Mouse (Mus musculus): ENCODE results near the gene Chpf.

The Chpf gene

GRCm38 (mm10) chr1:75458789-75459684, 20.1 kb downstream of the Chpf start:
- DNase-seq (ENCODE audit: extremely low spot score) = no peak

GRCm38 (mm10) chr1:75458025-75458788, 20.9 kb downstream of the Chpf start:
- DNase-seq (ENCODE audit: extremely low spot score) = peak; percentile 79

DNA sequence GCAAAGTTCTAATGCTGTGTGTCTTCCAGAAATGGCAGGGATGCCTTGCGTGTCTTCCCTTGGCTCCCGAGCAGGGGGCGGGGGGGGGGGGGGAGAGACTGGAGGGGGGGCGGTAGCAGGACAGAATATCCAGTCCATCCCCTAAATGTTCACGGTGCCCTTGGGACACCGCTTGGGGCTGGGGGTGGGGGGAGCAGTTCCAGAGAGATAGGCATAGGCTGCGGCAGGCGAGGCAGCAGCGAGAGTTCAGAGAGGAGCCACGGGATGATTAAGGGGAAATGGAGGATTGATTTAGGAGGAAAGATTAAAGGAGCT, 21.4 kb downstream of the Chpf start:
- DNase-seq (ENCODE audit: extremely low spot score) = no peak

GRCm38 (mm10) chr1:75456746-75457564, 22.2 kb downstream of the Chpf start:
- DNase-seq (ENCODE audit: extremely low spot score) = peak; percentile 66

DNA sequence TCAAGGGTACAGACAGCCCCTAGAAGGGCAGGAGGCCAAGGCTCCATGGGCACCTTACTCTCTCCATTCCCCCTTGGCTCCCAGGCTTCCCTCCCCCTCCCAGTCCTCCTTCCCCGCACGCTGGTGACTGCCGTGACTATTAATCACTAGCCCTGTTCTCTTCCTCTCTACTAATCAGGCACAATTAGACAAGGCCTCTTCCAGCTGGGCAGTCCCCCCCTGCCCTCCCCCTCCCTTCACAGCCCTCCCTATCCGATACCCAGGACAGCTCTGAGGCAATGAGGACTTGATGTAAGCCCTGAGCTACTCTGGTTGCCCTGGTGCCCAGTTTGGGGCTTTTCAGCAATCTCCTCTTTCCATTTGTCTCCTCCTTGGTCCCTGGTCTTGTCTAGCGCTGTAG, 23.2 kb downstream of the Chpf start:
- DNase-seq (ENCODE audit: extremely low spot score) = no peak

- no peak for DNase-seq (ENCODE audit: extremely low spot score)
These were observed 23.7 kb downstream of the Chpf start for GRCm38 (mm10) chr1:75455433-75455832.

DNA sequence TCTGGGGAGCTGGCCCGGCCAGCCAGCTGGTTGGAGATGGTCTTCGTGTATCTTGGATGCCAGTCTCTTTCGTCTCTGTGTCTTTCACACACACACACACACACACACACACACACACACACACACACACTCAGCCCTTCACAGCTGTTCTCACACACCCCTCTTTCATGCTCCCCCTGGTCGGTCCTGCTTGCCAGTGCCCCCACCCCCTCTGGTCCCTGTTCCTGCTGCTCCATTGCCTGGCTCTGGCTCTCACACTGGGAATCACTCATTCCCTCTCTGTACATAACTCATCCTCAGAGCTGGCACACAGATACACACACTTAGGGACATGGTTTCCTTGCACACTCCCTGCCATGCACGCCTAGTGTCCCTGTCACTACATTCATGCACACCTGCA, 27.2 kb downstream of the Chpf start:
- no peak for DNase-seq (ENCODE audit: extremely low spot score)

DNA sequence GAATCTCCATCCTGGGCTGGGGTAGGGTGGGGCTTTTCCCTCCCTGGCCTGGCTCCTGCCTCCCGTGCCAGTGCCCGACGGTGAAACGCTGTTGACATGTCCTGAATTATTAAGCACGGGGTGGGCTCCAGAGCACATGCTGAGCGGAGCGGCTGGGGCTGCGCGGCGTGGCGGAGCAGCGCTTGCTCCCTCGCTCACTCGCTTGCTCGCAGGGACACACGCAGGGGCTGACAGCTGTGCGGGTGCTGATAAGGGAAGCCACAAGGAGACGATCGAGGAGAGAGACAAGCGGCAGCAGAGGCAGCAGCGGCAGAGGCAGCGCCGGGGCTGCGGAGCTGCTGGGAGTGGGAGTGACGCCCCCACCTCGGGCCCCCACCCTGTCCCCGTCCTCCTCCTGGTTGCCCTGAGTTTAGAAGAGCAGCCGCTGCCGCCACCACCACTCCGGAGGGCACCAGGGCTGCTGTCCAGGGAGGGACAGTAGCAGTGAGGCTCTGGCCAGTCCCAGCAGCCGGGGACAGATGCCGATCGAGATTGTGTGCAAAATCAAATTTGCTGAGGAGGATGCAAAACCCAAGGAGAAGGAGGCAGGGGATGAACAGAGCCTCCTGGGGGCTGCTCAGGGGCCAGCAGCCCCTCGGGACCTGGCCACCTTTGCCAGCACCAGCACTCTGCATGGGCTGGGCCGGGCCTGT, 28.6 kb downstream of the Chpf start, which contains the start of gene Asic4:
Gene Asic4, plus strand, starts transcription at position 123 of the 692 bp plus-strand sequence.
- no peak for DNase-seq (ENCODE audit: extremely low spot score)

DNA sequence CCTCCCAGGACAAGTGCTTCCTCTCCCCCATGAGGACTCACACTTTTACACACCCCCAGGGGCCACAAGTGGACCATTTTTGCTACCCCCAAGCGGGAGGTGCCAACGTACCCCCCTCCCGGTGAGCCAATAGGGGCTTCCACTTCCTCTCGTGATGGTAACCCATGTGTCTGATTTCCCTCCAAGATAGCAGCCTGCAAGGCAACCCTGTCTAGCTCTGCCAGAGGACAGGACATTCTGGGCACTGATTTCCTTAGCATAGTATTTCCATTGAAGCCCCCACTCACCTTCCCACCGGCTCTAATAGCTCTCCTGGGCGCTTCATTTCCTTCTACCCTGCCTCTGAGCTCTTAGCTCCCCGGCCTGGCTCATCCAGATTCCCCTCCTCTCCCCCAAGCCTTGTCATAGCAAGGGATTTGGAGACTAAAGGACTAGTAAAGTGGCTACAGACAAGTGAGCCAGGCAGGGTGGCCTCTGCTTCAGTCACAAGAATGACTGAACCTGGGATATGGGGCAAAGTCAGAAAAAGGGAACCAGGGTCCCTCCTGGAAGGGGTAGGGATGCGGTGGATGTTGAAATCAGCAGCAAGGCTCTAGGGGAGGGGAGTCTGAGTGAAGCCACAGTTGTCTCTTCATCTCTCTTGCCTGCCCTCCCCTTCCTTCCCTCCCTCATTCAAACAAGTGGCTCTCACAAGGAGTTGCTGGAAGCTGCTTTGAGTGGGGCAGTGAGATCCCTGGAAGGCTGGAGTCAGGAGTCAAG, 29.6 kb downstream of the Chpf start:
- no peak for DNase-seq (ENCODE audit: extremely low spot score)

- no peak for DNase-seq (ENCODE audit: extremely low spot score)
These were observed 30.2 kb downstream of the Chpf start for GRCm38 (mm10) chr1:75448937-75449336.

DNA sequence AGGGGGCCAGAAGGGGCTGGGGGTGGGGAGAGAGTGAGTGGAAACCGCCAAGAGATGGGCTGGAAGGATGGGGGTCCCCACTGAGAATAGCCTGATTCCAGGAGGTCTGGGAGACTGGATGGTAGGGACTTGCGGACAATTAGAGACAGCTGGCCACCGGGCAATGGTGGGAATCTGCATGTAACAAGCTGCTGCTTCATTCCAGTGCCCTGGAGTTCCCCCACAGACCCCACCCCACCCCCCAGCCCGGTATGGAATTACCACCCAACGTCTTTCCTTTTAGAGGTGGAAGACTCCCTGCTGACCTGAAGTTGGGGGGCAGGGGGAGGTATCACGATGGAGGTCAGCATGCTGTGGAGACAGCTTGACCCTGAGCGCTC, 31.1 kb downstream of the Chpf start:
- DNase-seq (ENCODE audit: extremely low spot score) = no peak

DNA sequence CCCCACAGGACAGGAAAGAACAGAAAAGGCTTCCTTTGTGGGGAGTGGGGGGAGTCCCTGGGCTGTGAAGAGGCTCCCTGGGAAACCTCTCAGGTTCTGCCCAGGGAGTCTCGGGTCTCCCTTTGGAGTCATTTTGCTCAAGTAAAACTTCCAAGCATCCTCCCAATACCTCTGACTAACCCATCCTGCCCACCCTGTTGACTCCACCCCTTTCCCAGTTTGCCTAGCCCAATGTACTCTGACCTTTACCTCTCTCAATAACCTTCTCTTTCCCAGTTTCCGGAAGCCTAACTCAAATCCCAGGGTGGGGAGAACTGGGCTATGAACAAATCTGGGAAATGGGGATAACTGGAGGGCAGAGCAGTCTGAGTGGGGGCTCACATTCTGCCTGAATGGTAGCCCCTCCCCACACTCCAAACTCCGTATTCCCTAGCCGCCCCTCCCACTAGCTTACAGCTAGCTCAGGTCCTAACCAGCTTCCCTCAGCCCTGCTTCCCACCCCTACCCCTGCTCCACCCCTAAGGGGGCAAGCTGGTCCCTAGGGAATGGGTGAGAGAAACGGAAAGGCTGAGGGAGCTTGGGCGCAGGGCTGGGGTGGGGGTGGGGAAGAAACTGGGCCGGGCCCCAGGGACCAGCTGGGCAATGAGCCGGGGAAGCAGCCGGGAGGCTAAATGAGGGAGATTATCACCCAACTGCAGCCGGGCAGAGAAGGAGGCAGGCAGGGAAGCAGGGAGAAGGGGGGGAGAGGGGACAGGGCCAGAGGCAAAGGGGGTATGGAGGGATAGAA, 31.6 kb downstream of the Chpf start:
- DNase-seq (ENCODE audit: extremely low spot score) = no peak

DNA sequence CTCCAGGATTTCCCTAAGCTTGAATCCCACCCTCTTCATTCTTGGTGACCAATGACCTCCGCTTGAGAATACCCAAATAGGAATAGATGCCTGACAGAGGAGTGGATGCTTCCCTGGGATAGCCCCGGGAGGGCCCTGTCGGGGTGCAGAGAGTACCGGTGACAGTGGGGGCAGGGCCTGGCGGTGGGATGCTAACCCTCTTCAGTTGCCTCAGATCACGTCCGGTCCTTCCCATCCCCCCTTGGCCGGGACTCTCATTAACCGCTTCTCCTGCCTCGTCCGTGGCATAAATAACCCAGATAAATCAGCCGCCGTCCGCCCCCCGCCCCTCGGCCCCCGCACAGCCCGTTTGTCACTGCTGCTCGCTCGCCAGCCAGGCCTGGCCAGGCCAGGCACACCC, 32.5 kb downstream of the Chpf start:
- DNase-seq (ENCODE audit: extremely low spot score) = peak; percentile 75

DNA sequence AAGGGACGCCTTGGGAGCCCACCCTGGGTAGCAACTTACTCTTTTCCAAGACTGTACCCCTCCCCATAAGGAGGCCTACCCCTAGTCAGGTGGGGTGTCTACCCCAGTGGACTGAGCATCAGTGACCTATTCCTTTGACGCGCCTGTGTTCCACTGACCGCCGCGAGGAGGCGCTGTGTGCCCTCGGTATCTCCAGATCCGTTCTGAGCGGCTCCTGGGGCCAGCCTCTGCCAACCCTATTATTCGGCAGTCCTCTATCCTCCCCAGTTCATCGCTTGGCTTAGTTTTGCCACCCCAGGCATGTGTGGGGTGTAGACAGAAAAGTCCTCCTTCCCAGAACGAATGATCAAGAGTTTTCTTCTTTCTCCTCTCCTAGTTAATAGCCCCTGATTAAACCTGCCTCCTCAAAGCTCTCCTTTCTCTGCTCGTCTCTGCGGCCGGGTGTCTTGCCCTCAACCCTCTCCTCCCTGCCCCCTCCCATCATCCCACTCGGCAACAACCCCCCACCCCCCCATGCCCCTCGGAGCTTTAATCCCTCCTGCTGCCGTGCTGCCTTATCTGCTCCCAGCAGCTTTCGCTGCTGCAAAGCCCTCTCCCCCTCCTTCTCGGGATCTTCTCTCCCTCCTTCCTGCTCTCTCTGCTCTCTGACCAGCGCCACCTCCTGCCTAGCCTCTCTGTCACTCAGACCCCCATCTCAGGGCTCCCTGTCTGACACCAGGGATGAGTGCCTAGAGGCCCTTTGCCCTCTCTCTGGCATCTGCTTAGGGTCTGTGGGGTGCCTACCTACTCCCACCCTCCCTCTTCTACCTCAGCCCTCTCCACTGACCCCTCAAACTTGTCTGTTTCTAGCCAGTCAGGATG, 33.1 kb downstream of the Chpf start:
- peak; percentile 84 for DNase-seq (ENCODE audit: extremely low spot score)

DNA sequence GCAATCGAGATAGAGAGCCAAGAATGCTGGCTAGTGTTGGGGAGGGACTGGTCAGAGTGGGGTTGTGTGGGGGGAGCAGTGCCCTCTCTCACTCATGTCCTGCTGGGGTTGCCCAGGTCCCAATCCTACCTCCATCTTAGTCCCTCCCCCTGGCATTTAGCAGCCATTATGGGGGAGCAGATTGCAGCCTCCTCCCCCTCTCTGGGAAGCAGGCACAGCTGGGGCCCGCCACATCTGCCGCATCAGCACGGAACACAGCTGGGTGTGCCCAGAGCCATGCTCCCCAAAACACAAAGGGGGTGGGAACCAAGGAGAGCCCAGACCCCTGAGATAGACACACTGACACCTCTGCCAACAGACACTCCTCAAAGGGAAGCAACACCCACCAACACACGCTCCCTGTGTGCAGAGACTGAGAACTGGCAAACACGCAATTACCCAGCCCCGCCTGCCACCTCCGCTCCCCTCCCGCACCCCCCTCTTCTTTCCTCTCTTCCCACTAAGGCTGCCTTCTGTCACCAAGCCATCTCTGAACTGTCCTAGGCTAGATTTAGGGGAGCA, 33.9 kb downstream of the Chpf start:
- no peak for DNase-seq (ENCODE audit: extremely low spot score)

GRCm38 (mm10) chr1:75444208-75444607, 34.9 kb downstream of the Chpf start:
- DNase-seq (ENCODE audit: extremely low spot score) = no peak

DNA sequence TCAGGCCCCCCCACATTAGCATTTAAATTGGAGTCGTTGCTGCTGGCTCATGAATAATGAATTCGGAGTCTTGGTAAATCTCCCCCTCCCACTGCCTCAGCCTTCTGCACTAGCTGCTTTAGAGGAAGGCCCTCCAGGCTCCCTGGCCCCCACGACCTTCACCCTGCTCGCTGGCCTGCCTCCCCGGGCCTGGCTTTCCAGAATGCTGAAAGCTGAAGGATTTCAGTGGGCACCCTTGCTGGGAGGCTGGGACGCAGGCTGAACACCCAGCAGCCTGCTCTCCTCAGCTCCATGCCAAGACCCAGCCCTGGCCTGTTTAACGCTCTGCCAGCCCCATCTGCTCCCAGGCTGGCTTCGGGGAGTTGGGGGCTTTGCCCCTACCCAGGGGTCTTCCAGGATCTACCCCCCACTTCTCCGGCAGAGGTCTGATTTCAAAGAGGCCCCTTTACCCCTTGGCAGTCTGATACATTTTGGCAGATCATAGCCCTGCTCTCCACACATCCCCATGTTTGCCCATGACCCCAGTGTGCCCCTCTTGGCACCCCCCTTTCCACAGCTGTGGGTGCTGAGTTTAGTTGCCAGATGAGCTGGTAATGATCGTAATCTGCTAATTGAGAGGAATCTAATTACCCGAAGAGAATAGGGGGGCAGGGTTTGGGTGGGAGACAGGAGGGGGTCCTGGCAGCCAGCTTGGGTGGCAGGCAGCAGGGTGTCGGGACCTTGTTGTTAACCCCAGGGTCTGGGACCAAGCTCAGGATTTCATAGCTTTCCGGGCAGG, 35.7 kb downstream of the Chpf start:
- no peak for DNase-seq (ENCODE audit: extremely low spot score)

DNA sequence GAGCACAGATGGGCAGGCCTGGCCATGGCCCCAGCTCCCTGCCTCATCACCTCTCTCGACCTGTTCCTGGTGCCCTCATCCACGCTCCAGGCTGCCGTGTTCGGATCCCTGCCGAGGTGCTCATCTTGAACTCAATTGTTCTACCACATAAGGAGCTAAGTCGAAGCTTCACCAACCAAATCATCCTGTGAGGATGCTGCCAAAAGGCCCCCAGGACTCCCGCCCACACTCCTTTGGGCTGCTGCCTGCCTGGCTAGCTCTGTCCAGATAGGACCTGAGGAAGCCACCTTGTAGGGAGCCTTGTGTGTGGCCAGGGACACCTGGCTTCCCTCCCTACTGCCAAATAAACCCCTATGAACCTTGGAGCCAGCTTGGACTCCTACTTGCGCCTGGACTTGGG, 36.3 kb downstream of the Chpf start:
- DNase-seq (ENCODE audit: extremely low spot score) = no peak
